Mouse (Mus musculus): ENCODE data around the gene Scamp1.

DNA sequence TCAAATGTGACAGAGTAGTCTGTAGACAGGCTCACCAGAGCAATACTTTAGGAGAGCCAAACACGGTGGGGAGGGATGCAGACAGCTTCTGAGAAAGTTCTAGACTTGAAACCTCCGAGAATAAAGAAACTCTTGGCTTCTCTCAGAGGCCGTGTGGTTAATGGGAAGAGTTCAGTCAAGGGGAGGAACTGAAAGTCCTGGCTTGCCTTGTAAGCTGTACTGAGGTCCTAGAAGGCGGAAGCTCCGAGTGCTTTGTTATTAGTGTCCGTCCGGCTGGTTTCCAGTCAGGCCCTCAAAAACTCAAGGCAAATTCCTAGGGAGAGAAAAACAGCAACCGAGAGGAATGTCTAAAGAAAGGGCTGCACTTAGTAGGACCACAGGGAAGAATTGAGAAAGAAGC lies 10.3 kb upstream of the Scamp1 start:
- TF ChIP-seq CTCF (IDR thresholded peaks at IDR 0.05; ENCODE audit: insufficient read depth, low read depth, low read length) (no peak), POLR2A (IDR thresholded peaks at IDR 0.05; ENCODE audit: insufficient read depth, low read depth, low read length) (no peak)

Measured in olfactory bulb, adult 2 months (tissue).